Mouse (Mus musculus) liver, embryonic 14.5 days (tissue): Measurements from ENCODE around the gene Iqsec1. TPM values are rescaled to one million over a fixed set of nuclear protein-coding genes. Genes with fewer than 3 reads are reported as not detected.

Experiments
- ATAC-seq: fragments of 200-750 bp; cut with Nextera tagmentation; 2 replicates; pipeline ENCODE4 v1.8.0; 2017; ENCODE audit warnings: moderate number of reproducible peaks, mild to moderate bottlenecking, moderate library complexity; ENCODE audit not compliant: insufficient read depth
- DNase-seq, 3 experiments: peaks; one replicate each; pipeline ENCODE4 v3.0.0-alpha.2; 2012 to 2013; ENCODE audit warnings: low read depth in 3 of 3, low spot score in 3 of 3
- H3K27ac ChIP-seq: fragments of 300-500 bp; sonication (generic); 2 replicates; pipeline ENCODE4 v1.5.1; 2014; ENCODE audit warnings: moderate library complexity, mild to moderate bottlenecking, control low read depth, inconsistent platforms
- H3K27me3 ChIP-seq: fragments of 300-500 bp; sonication (generic); 2 replicates; pipeline ENCODE4 v1.6.1; 2014; ENCODE audit warnings: mild to moderate bottlenecking, low read length, moderate library complexity; ENCODE audit not compliant: control insufficient read depth, insufficient read depth
- H3K36me3 ChIP-seq: fragments of 300-500 bp; sonication (generic); replicated peaks from 2 replicates; pipeline ENCODE4 v1.6.1; 2014; ENCODE audit warnings: low read depth; ENCODE audit not compliant: control insufficient read depth, insufficient read depth
- H3K4me1 ChIP-seq, 2 experiments: fragments of 200-500 bp in 1 of 2; fragments of 300-500 bp in 1 of 2; sonication (generic) in 1 of 2; replicated peaks; 2 replicates each; pipeline ENCODE4 v1.6.1; 2012 to 2014; ENCODE audit warnings: antibody characterized with exemption in 1 of 2, inconsistent platforms in 1 of 2, low read length in 1 of 2; ENCODE audit not compliant: control insufficient read depth in 2 of 2, insufficient read depth in 2 of 2
- H3K4me2 ChIP-seq: fragments of 300-500 bp; sonication (generic); 2 replicates; pipeline ENCODE4 v1.6.1; 2014; ENCODE audit warnings: low read depth, mild to moderate bottlenecking, control low read depth, moderate library complexity
- H3K4me3 ChIP-seq, 2 experiments: fragments of 200-500 bp in 1 of 2; fragments of 300-500 bp in 1 of 2; sonication (generic) in 1 of 2; 2 replicates each; pipeline ENCODE4 v1.5.1; 2012 to 2014; ENCODE audit warnings: low read depth in 2 of 2, low read length in 2 of 2, mild to moderate bottlenecking in 2 of 2, control low read depth in 1 of 2, inconsistent platforms in 1 of 2, moderate library complexity in 1 of 2; ENCODE audit not compliant: insufficient read depth in 1 of 2
- H3K9ac ChIP-seq: fragments of 300-500 bp; sonication (generic); replicated peaks from 2 replicates; pipeline ENCODE4 v1.6.1; 2014; ENCODE audit warnings: mild to moderate bottlenecking, control low read depth, moderate library complexity
- H3K9me3 ChIP-seq: fragments of 300-500 bp; sonication (generic); 2 replicates; pipeline ENCODE4 v1.6.1; 2016; ENCODE audit warnings: low read length, mixed read lengths; ENCODE audit not compliant: control insufficient read depth
- CTCF ChIP-seq: IDR thresholded peaks from 2 replicates; pipeline ENCODE4 v1.5.1; 2016; ENCODE audit warnings: antibody characterized with exemption, low read depth, control low read depth
- EP300 ChIP-seq: IDR thresholded peaks from 2 replicates; pipeline ENCODE4 v1.6.1; 2016; ENCODE audit warnings: antibody characterized with exemption, low read depth
- WGBS: fragments of 180-500 bp; shearing (Covaris S2); extraction: QIAGEN DNeasy Blood & Tissue Kit; methylation state at CpG from one replicate; pipeline ENCODE4 v1.1.7; 2014; ENCODE audit not compliant: insufficient replicate concordance; 5-methylcytosine and 5-hydroxymethylcytosine counted together
- polyA plus RNA-seq, 2 experiments: library from polyadenylated mRNA; depleted of rRNA in 1 of 2; stranded (reverse) in 1 of 2; unstranded in 1 of 2; fragments of >200 nt; fragmentation: Nextera tagmentation in 1 of 2; extraction: Ambion mirVana in 1 of 2; gene quantifications; 2 replicates each; pipeline versions ENCODE4 v1.2.1 to v1.2.3; 2012 to 2014

Iqsec1 gene
- polyA plus RNA-seq, 2 experiments, result 4.0 to 9.0 TPM

DNA sequence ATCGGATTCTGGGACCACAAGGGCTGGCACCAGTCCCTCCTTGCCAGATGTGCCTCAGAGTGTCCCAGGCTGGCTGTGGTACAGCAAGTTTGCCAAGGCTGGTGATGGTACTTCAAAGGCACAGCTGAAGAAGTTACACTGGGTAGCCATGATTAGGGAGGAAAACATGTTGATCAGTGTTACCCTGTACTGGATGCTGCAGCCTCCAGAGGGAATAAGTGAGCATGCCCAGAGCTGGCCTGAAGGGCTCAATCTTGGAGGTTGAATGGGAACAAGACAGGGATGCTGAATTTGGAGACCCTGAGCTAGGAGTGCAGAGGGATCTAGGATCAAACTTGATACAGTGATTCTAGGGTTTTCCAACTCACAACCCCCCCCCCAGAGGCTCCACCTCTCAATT is 175.0 kb downstream of the Iqsec1 start:
- no peak for TF ChIP-seq EP300
- WGBS, result 8% methylated on average over 1 of the region's 1 CpGs
- no peak overlapping the region for H3K4me3 ChIP-seq
- no peaks in the 10 kb centered on the region for H3K27me3 ChIP-seq
- H3K27ac ChIP-seq, result no peak overlapping the region
- DNase-seq (no peak), ATAC-seq (no peak)
- H3K36me3 ChIP-seq, result no peaks in the 10 kb centered on the region
- no peak overlapping the region for H3K9ac ChIP-seq
- H3K9me3 ChIP-seq, result no peaks in the 10 kb centered on the region
- H3K4me1 ChIP-seq, result no peaks in the 10 kb centered on the region
- H3K4me2 ChIP-seq, result no peak overlapping the region

GRCm38 (mm10) chr6:90812584-90812983 is 175.9 kb downstream of the Iqsec1 start:
- no peak for DNase-seq
- Histone ChIP-seq H3K4me2 (no peak overlapping the region), H3K27me3 (no peaks in the 10 kb centered on the region), H3K9ac (no peak overlapping the region), H3K36me3 (no peaks in the 10 kb centered on the region), H3K4me1 (no peaks in the 10 kb centered on the region), H3K27ac (no peak overlapping the region), H3K4me3 (no peak overlapping the region), H3K9me3 (no peaks in the 10 kb centered on the region)
- no peak for ATAC-seq
- WGBS, result 58% methylated on average over 8 of the region's 8 CpGs
- TF ChIP-seq CTCF (no peak), EP300 (no peak)

DNA sequence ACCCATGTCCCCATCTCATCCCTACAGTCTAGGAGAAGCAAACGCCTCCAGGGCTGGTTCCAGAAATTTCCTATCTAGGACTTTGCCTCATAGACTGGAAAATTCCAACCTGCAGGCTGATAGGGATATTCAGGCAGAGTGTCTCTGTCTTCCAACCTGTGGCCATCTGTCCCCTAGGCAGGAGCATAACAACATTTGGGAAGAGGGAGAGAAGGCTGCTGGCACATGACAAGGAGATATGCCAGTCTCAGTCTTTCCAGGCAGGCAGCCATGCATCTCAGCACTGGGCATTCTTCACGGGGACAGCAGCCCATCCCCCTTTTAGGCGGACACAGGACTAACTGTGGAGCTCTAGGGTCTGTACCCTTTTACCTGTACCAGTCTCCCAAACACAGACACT is 176.4 kb downstream of the Iqsec1 start:
- H3K9ac ChIP-seq, result no peak overlapping the region
- H3K36me3 ChIP-seq, result no peaks in the 10 kb centered on the region
- ATAC-seq (no peak), DNase-seq (no peak)
- no peaks in the 10 kb centered on the region for H3K4me1 ChIP-seq
- no peak overlapping the region for H3K4me3 ChIP-seq
- no peak overlapping the region for H3K27ac ChIP-seq
- H3K4me2 ChIP-seq, result no peak overlapping the region
- TF ChIP-seq CTCF (no peak), EP300 (no peak)
- H3K27me3 ChIP-seq, result no peaks in the 10 kb centered on the region
- H3K9me3 ChIP-seq, result no peaks in the 10 kb centered on the region
- WGBS, result 41% methylated on average over 3 of the region's 3 CpGs

GRCm38 (mm10) chr6:90810576-90810975 is 177.9 kb downstream of the Iqsec1 start:
- no peak overlapping the region for H3K27ac ChIP-seq
- no peaks in the 10 kb centered on the region for H3K9me3 ChIP-seq
- H3K9ac ChIP-seq, result no peak overlapping the region
- ATAC-seq (no peak), DNase-seq (no peak)
- no peaks in the 10 kb centered on the region for H3K27me3 ChIP-seq
- H3K4me2 ChIP-seq, result no peak overlapping the region
- 45% methylated on average over 1 of the region's 1 CpGs for WGBS
- no peaks in the 10 kb centered on the region for H3K4me1 ChIP-seq
- no peak for TF ChIP-seq EP300
- TF ChIP-seq CTCF, result no peak
- H3K36me3 ChIP-seq, result no peaks in the 10 kb centered on the region
- no peak overlapping the region for H3K4me3 ChIP-seq

DNA sequence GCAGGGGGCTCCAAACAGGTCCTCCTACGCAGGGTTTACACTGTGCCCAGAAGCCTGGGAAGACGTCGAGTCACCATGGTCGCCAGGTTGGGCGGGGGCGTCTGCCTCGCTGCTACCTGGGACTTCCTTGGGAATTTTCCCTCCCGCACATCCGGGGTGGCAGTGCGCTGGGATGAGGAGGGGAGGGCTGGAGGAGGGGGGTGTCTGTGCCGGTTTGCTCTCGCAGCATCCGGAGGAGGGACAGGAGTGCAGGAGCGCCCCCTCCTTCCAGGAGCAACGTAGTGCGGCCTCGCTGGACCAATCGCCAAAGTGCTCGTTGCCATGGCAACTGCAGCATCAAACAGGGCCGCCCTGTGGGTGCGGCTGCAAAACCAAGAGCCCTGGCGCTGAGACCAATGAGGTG is 178.5 kb downstream of the Iqsec1 start:
- 3% methylated on average over 22 of the region's 22 CpGs for WGBS
- H3K4me2 ChIP-seq, result no peak overlapping the region

More for the DNA sequence above, 178.5 kb downstream of the Iqsec1 start:
- no peak overlapping the region for H3K4me3 ChIP-seq
- H3K4me1 ChIP-seq, result no peaks in the 10 kb centered on the region
- no peaks in the 10 kb centered on the region for H3K9me3 ChIP-seq
- TF ChIP-seq EP300, result no peak
- TF ChIP-seq CTCF, result 0 out of 2 replicates have a peak, but pooled peaks have one; percentile 6
- no peak overlapping the region for H3K27ac ChIP-seq
- no peaks in the 10 kb centered on the region for H3K36me3 ChIP-seq
- no peaks in the 10 kb centered on the region for H3K27me3 ChIP-seq
- H3K9ac ChIP-seq, result no peak overlapping the region
- ATAC-seq, result no peak
- peak in 1 of 3 experiments; percentile 37 for DNase-seq
